Mouse (Mus musculus): Measurements from ENCODE around the gene Cd274.

Cd274 gene

DNA sequence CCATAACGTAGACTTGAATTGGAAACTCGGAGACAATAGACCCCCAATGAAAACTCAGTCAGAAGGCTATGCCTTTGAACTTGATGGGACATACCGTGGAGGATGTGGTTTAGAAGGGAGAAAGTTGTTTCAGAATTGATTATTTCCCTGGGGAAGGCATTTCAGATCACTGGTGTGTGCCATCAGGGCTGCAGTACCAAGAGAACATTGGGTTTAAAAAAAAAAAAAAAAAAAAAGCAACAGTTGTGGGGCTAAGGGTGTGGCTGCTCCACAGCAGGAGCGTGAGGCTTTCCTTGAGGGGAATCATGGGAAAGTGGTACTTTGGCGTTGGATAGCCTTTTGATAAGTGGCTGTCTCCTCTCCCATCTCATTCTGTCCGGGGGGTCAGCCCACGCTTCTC lies 55.5 kb downstream of the Cd274 start:
- no peak for DNase-seq (ENCODE audit: extremely low read depth, low read depth)

DNA sequence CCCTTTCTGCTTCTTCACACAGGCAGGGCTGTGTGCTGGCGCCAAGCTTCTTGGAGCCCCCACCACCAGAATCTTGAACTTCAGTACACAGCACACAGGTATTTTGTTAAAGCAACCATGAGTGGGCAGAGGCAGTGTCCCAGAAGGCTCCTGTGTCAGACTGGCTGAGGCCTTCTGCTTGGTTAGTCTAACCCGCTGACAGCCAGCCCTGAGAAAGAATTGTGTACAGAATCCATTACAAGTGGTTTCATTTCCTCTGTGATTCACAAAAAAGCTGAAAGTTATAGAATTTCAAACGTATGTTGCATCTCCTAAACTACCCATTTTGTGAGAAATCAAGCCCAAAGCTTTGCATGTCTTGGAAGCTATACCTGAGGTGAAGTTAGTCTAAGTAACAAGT lies 63.3 kb downstream of the Cd274 start:
- no peak for DNase-seq (ENCODE audit: extremely low read depth, low read depth)

DNA sequence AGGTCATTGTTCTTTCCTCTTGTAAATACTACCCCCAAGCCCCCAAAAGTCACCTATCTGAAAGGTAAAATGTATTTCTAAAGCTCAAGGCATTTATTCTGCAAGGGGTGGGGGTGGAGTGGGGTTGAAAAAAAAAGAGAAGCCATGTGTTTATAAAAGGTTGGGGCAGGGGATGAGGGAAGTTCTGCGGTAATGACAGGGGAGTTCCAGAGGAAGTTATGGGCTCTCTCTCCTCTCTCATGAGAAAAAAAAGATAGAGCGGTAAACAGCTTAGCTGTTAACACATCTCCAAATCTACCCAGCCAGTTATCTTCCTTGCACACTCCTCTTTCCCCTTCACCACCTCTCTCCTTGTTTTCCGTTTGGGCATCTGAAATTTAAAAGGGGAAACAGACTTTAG lies 63.7 kb downstream of the Cd274 start:
- peak; percentile 100 for DNase-seq (ENCODE audit: extremely low read depth, low read depth)

DNA sequence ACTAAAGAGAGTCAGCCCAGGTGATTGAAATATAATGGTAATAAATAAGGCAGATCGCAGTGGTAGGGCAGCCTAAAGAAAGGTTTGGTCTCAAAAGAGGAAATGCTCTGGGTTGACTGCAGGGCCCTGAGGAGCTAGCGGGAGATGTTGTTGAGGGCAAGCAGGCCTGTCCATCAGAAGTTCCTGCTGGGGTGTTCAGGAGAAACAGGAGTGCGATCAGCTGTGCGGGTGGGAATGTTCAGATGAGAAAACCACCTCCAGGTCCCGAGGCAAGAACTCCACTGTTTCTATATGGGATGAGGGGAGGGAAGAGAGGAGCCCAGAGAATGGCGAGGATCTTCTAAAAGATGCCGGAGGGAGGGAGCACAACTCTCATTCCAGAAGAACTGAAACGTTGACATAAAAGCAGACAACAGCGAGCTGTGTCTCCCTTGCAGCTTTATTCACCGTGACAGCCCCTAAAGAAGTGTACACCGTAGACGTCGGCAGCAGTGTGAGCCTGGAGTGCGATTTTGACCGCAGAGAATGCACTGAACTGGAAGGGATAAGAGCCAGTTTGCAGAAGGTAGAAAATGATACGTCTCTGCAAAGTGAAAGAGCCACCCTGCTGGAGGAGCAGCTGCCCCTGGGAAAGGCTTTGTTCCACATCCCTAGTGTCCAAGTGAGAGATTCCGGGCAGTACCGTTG lies 69.7 kb downstream of the Cd274 start:
- DNase-seq (ENCODE audit: extremely low read depth, low read depth): peak; percentile 94
